Mouse (Mus musculus): ENCODE measurements at regions not wholly inside any gene's neighbourhood (a gene's known extent, or its start where the extent isn't known, plus 50 kb on each side); places are given as distances from the start of the nearest gene placed in this dataset.

DNA sequence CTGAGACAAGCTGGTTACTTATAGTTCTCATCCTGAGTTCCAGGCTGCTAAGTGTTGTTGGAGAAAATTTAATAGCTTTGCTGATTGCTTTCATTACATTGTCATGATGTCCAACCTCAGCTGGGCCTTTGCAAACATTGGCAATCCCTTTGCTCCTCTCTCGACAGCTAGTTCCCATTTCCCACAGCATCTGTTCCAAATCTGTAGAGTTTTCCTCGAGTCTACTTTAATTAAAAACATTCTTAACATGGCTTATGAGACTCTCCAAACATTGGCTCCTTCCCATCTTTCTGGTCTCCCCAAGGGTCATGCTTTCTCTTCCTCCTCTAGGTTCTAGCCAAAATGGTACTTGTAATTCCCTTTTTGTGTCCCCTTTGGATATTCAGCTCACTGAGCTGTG, 672.6 kb upstream of the Gm8797 start:
- no peak for DNase-seq (ENCODE audit: low read depth, low spot score)

DNA sequence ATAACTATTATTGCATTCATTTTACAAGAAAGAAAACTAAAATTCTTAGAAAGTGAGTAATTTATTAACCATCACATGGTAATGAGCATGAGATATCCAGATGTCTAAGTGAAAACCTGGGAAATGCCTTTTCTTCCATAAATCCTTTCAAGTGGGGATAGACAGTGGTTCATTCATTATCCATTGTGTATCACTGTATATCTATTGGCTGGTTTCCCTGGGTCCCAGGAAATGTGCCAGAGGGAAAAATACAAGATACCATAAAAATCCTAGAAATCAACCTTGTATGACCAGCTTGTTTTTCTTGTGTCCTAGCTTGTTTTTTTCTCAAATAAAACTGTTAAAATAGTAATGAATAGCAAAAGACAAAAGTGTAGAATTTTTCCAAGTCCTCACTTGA, 663.9 kb upstream of the Gm8797 start:
- DNase-seq (ENCODE audit: low read depth, low spot score): no peak

DNA sequence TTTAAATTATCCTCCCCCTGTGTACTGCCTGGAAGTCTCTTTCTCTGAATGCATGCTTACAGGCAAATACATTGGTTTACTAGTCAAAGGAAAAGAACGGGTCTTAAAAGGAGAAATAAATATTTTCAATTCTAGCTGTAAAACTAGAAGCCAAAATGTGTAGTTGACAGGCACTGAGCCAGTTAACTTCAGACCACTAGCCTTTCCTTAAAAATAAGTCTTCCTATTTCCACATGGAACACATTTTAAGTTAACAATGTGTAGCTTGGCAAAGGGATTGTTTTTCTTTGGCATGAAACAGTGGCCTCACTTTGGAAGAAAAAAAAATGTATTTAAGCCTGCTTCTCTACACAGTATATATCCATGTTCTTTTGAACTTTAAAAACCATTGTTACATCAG, 661.7 kb upstream of the Gm8797 start:
- DNase-seq (ENCODE audit: low read depth, low spot score): no peak

DNA sequence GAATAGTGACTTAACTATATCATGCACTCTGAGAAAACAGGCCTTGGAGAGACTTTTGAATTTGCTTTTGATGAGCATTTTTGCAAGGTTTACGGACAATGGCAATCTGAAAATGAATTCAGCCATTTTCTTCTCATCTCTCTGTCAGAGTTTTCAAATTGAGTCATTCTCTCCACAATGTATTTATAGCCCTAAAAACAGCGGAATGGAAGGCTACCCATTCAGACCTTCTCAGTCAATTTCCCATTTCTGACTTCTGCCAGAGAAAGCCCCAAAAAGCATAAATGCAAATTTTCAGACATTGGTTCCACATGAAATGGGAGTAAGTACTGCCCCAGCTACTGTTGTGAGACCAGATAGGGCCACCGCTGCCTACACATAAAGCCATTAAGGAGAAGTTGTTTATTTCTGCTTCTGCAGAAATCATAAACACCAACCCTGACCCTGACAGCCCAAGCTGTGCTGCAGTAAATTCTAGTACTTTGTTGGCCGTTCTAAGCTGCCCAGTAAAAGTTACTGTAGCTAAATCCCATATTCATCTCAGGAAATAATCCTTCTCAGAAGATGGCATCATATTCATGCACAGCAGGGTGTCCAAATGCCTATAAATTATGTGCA, 661.1 kb upstream of the Gm8797 start:
- no peak for DNase-seq (ENCODE audit: low read depth, low spot score)

DNA sequence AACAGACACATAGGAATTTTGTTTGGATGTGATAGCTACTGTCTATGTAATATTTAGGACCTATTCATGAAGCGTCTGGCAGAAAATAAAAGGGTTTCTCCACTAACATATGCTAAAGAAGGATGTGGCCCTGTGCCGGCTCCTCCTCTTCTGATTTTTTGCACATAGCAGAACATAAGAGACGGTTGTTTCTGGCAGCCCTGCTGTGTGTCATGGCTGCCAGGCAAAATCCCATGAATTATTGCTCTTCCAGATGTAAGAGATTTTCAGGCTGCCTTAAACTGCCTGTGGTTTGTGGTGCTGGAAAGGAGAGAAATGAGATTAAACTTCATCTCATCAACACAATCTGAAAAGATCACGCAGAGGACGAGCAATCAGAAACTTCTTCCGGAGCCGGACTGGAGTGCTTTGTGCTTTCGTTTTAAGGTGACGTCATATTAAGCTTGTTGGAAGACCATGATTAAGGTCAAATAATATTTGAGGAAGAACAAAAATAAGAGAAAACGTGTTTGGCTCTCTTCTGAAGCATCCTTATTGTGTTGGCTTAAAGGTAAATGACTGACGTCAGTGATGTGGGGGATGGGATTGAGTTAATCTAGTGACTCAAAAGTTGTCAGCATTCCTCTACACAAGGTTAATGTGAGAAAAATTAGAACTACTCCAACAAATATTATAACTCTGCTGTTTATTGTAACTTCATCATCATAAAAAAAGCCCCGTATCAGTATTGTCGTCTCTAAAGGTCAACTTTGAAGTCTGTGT, 660.3 kb upstream of the Gm8797 start:
- DNase-seq (ENCODE audit: low read depth, low spot score): peak; percentile 23

DNA sequence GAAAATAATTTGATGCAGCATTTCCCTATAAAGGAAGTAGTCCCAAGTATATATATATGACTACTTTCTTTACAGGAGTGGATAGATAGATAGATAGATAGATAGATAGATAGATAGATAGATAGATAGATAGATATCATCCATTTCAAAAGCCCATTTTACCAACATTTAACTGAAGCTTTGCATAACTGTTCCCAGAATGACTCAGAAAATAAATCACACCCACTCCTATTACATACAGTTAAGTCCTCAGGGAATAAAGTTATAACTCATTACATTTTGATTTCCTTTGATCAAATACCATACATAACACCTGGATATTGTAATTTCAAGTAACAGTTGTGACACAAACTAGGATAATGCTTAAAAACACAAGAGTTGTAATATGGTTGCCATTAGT, 659.6 kb upstream of the Gm8797 start:
- no peak for DNase-seq (ENCODE audit: low read depth, low spot score)

Data from embryo, embryonic 11.5 days (tissue).